Mouse (Mus musculus): ENCODE measurements around the gene Tuba3b. TPM values are rescaled to one million over a fixed set of nuclear protein-coding genes. Genes with fewer than 3 reads are reported as not detected.

Tuba3b gene
- not detected in 2 replicates for polyA plus RNA-seq (2015; fragmentation: Nextera tagmentation; extraction: Ambion mirVana)

GRCm38 (mm10) chr6:145615666-145616210 lies at the start of gene Tuba3b:
Gene Tuba3b, plus strand, starts transcription at chr6:145615757.
- Histone ChIP-seq H3K9me3 (ENCODE audit: low read length) (no peaks in the 10 kb centered on the region), H3K4me3 (ENCODE audit: low read depth, low read length) (no peak within 1 kb of the TSS), H3K4me1 (ENCODE audit: insufficient read depth) (peaks cover 2% of the 10 kb centered on the region; the same call in 1 of the 2 replicates), H3K4me2 (ENCODE audit: low read depth, low read length) (peak within 1 kb of the TSS; percentile 54), H3K27me3 (ENCODE audit: insufficient read depth, low read length) (no peaks in the 10 kb centered on the region), H3K9ac (replicated peaks) (no peak within 1 kb of the TSS; the same call in 1 of the 2 replicates), H3K36me3 (replicated peaks; ENCODE audit: insufficient read depth, low read length) (no peaks in the 10 kb centered on the region), H3K27ac (ENCODE audit: low read depth) (no peak within 1 kb of the TSS)
- ATAC-seq (no peak), DNase-seq (no peak)
- TF ChIP-seq EP300 (IDR thresholded peaks at IDR 0.05; ENCODE audit: low read depth) (no peak), CTCF (IDR thresholded peaks at IDR 0.05; ENCODE audit: low read depth) (no peak)
- WGBS (ENCODE audit: insufficient replicate concordance): 95% methylated on average over 31 of the region's 31 CpGs

GRCm38 (mm10) chr6:145567296-145567695 lies 48.3 kb upstream of the Tuba3b start:
- no peak overlapping the region for H3K4me3 ChIP-seq (ENCODE audit: low read depth, low read length)
- H3K27ac ChIP-seq (ENCODE audit: low read depth): no peak overlapping the region
- no peak for ATAC-seq
- H3K9ac ChIP-seq (replicated peaks): no peak overlapping the region
- no peaks in the 10 kb centered on the region for H3K36me3 ChIP-seq (replicated peaks; ENCODE audit: insufficient read depth, low read length)
- WGBS (ENCODE audit: insufficient replicate concordance): 43% methylated on average over 8 of the region's 8 CpGs
- H3K4me2 ChIP-seq (ENCODE audit: low read depth, low read length): no peak overlapping the region
- TF ChIP-seq CTCF (IDR thresholded peaks at IDR 0.05; ENCODE audit: low read depth): no peak
- H3K4me1 ChIP-seq (ENCODE audit: insufficient read depth): 0 out of 2 replicates have a peak, but pooled peaks cover 2% of the 10 kb centered on the region
- no peaks in the 10 kb centered on the region for H3K27me3 ChIP-seq (ENCODE audit: insufficient read depth, low read length)
- no peak for DNase-seq
- no peaks in the 10 kb centered on the region for H3K9me3 ChIP-seq (ENCODE audit: low read length)

GRCm38 (mm10) chr6:145567832-145568231 lies 47.7 kb upstream of the Tuba3b start:
- WGBS (ENCODE audit: insufficient replicate concordance): 74% methylated on average over 3 of the region's 3 CpGs
- ATAC-seq (no peak), DNase-seq (no peak)
- TF ChIP-seq EP300 (IDR thresholded peaks at IDR 0.05; ENCODE audit: low read depth) (no peak), CTCF (IDR thresholded peaks at IDR 0.05; ENCODE audit: low read depth) (no peak)
- Histone ChIP-seq H3K4me1 (ENCODE audit: insufficient read depth) (0 out of 2 replicates have a peak, but pooled peaks cover 2% of the 10 kb centered on the region), H3K9ac (replicated peaks) (no peak overlapping the region), H3K27me3 (ENCODE audit: insufficient read depth, low read length) (no peaks in the 10 kb centered on the region), H3K4me3 (ENCODE audit: low read depth, low read length) (no peak overlapping the region), H3K9me3 (ENCODE audit: low read length) (no peaks in the 10 kb centered on the region), H3K4me2 (ENCODE audit: low read depth, low read length) (no peak overlapping the region), H3K27ac (ENCODE audit: low read depth) (no peak overlapping the region), H3K36me3 (replicated peaks; ENCODE audit: insufficient read depth, low read length) (no peaks in the 10 kb centered on the region)

- ATAC-seq (no peak), DNase-seq (no peak)
- H3K36me3 ChIP-seq (replicated peaks; ENCODE audit: insufficient read depth, low read length): no peaks in the 10 kb centered on the region
- H3K27me3 ChIP-seq (ENCODE audit: insufficient read depth, low read length): no peaks in the 10 kb centered on the region
- H3K4me1 ChIP-seq (ENCODE audit: insufficient read depth): 0 out of 2 replicates have a peak, but pooled peaks cover 2% of the 10 kb centered on the region
- TF ChIP-seq EP300 (IDR thresholded peaks at IDR 0.05; ENCODE audit: low read depth) (no peak), CTCF (IDR thresholded peaks at IDR 0.05; ENCODE audit: low read depth) (no peak)
- no peak overlapping the region for H3K27ac ChIP-seq (ENCODE audit: low read depth)
- 64% methylated on average over 3 of the region's 3 CpGs for WGBS (ENCODE audit: insufficient replicate concordance)
- no peak overlapping the region for H3K4me3 ChIP-seq (ENCODE audit: low read depth, low read length)
- H3K9me3 ChIP-seq (ENCODE audit: low read length): no peaks in the 10 kb centered on the region
- no peak overlapping the region for H3K9ac ChIP-seq (replicated peaks)
- no peak overlapping the region for H3K4me2 ChIP-seq (ENCODE audit: low read depth, low read length)
Observed at GRCm38 (mm10) chr6:145568701-145569100, 46.9 kb upstream of the Tuba3b start.

GRCm38 (mm10) chr6:145573250-145574013 lies 42.1 kb upstream of the Tuba3b start:
- Histone ChIP-seq H3K9me3 (ENCODE audit: low read length) (no peaks in the 10 kb centered on the region), H3K4me1 (ENCODE audit: insufficient read depth) (0 out of 2 replicates have a peak, but pooled peaks cover 2% of the 10 kb centered on the region), H3K4me3 (ENCODE audit: low read depth, low read length) (no peak overlapping the region), H3K27ac (ENCODE audit: low read depth) (no peak overlapping the region), H3K4me2 (ENCODE audit: low read depth, low read length) (no peak overlapping the region), H3K27me3 (ENCODE audit: insufficient read depth, low read length) (no peaks in the 10 kb centered on the region), H3K9ac (replicated peaks) (no peak overlapping the region), H3K36me3 (replicated peaks; ENCODE audit: insufficient read depth, low read length) (no peaks in the 10 kb centered on the region)
- ATAC-seq (no peak), DNase-seq (no peak)
- WGBS (ENCODE audit: insufficient replicate concordance): 75% methylated on average over 6 of the region's 6 CpGs
- TF ChIP-seq EP300 (IDR thresholded peaks at IDR 0.05; ENCODE audit: low read depth) (no peak), CTCF (IDR thresholded peaks at IDR 0.05; ENCODE audit: low read depth) (no peak)

- WGBS (ENCODE audit: insufficient replicate concordance): 83% methylated on average over 4 of the region's 4 CpGs
- Histone ChIP-seq H3K27ac (ENCODE audit: low read depth) (no peak overlapping the region), H3K27me3 (ENCODE audit: insufficient read depth, low read length) (no peaks in the 10 kb centered on the region), H3K9me3 (ENCODE audit: low read length) (no peaks in the 10 kb centered on the region), H3K36me3 (replicated peaks; ENCODE audit: insufficient read depth, low read length) (no peaks in the 10 kb centered on the region), H3K4me3 (ENCODE audit: low read depth, low read length) (no peak overlapping the region), H3K4me1 (ENCODE audit: insufficient read depth) (peaks cover 4% of the 10 kb centered on the region; the same call in 1 of the 2 replicates), H3K4me2 (ENCODE audit: low read depth, low read length) (no peak overlapping the region), H3K9ac (replicated peaks) (no peak overlapping the region)
- no peak for TF ChIP-seq CTCF (IDR thresholded peaks at IDR 0.05; ENCODE audit: low read depth)
- no peak for TF ChIP-seq EP300 (IDR thresholded peaks at IDR 0.05; ENCODE audit: low read depth)
- ATAC-seq (no peak), DNase-seq (no peak)
Observed at GRCm38 (mm10) chr6:145576762-145577161, 38.8 kb upstream of the Tuba3b start.
